Mouse (Mus musculus): ENCODE data around the gene Gm1043.

- TF ChIP-seq CTCF (IDR thresholded peaks at IDR 0.05; ENCODE audit: low read depth, low read length) (no peak), POLR2A (IDR thresholded peaks at IDR 0.05; ENCODE audit: borderline replicate concordance, low read depth, low read length) (no peak)
Observed at GRCm38 (mm10) chr5:37204886-37205285, 119.7 kb downstream of the Gm1043 start.
